Mouse (Mus musculus) liver, postnatal 0 days (tissue): ENCODE measurements around the gene Pde6c. TPM values are rescaled to one million over a fixed set of nuclear protein-coding genes. Genes with fewer than 3 reads are reported as not detected.

Experiments used
- ATAC-seq: fragments of 200-750 bp; cut with Nextera tagmentation; 2 replicates; pipeline ENCODE4 v1.8.0; 2017; ENCODE audit warnings: mild to moderate bottlenecking, moderate library complexity
- DNase-seq: peaks from one replicate; pipeline ENCODE4 v3.0.0-alpha.2; 2016
- H3K27ac ChIP-seq: fragments of 300-500 bp; sonication (generic); 2 replicates; pipeline ENCODE4 v1.5.1; 2014; ENCODE audit warnings: antibody characterized with exemption, moderate library complexity, mild to moderate bottlenecking, low read depth
- H3K27me3 ChIP-seq: fragments of 300-500 bp; sonication (generic); 2 replicates; pipeline ENCODE4 v1.6.1; 2014; ENCODE audit warnings: low read length, control low read depth, mixed read lengths; ENCODE audit not compliant: insufficient read depth
- H3K36me3 ChIP-seq: fragments of 300-500 bp; sonication (generic); replicated peaks from 2 replicates; pipeline ENCODE4 v1.6.1; 2014; ENCODE audit warnings: mild to moderate bottlenecking, control low read depth, low read length, moderate library complexity, mixed read lengths; ENCODE audit not compliant: insufficient read depth
- H3K4me1 ChIP-seq: fragments of 300-500 bp; sonication (generic); 2 replicates; pipeline ENCODE4 v1.6.1; 2014; ENCODE audit warnings: antibody characterized with exemption, mild to moderate bottlenecking, control low read depth; ENCODE audit not compliant: insufficient read depth
- H3K4me2 ChIP-seq: fragments of 300-500 bp; sonication (generic); 2 replicates; pipeline ENCODE4 v1.6.1; 2014; ENCODE audit warnings: low read depth, mild to moderate bottlenecking, low read length, moderate library complexity, mixed read lengths
- H3K4me3 ChIP-seq: fragments of 300-500 bp; sonication (generic); 2 replicates; pipeline ENCODE4 v1.5.1; 2014; ENCODE audit warnings: low read depth, low read length
- H3K9ac ChIP-seq: fragments of 300-500 bp; sonication (generic); replicated peaks from 2 replicates; pipeline ENCODE4 v1.6.1; 2014; ENCODE audit warnings: mild to moderate bottlenecking, moderate library complexity
- H3K9me3 ChIP-seq: fragments of 300-500 bp; sonication (generic); 2 replicates; pipeline ENCODE4 v1.6.1; 2016; ENCODE audit warnings: mild to moderate bottlenecking, control low read depth, low read length, mixed read lengths
- CTCF ChIP-seq: sonication (generic); IDR thresholded peaks from 2 replicates; pipeline ENCODE4 v1.5.1; 2016; ENCODE audit warnings: antibody characterized with exemption, low read depth
- EP300 ChIP-seq: IDR thresholded peaks from 2 replicates; pipeline ENCODE4 v1.6.1; 2016; ENCODE audit warnings: antibody characterized with exemption, low read depth, mild to moderate bottlenecking
- WGBS: fragments of 180-500 bp; shearing (Covaris S2); extraction: QIAGEN DNeasy Blood & Tissue Kit; methylation state at CpG from one replicate; pipeline ENCODE4 v1.1.7; 2014; ENCODE audit not compliant: insufficient replicate concordance; 5-methylcytosine and 5-hydroxymethylcytosine counted together
- polyA plus RNA-seq: library from polyadenylated mRNA; unstranded; fragments of >200 nt; fragmentation: Nextera tagmentation; extraction: Ambion mirVana; gene quantifications from 2 replicates; pipeline ENCODE4 v1.2.1, GENCODE M21; 2015

The Pde6c gene
- polyA plus RNA-seq, 1 experiment from 2014 or later, result 24.7 TPM

GRCm38 (mm10) chr19:38232087-38232486, 99.5 kb downstream of the Pde6c start:
- Histone ChIP-seq H3K27me3 (no peaks in the 10 kb centered on the region), H3K9me3 (no peaks in the 10 kb centered on the region), H3K4me2 (no peak overlapping the region), H3K27ac (no peak overlapping the region), H3K4me1 (no peaks in the 10 kb centered on the region), H3K36me3 (no peaks in the 10 kb centered on the region), H3K4me3 (no peak overlapping the region), H3K9ac (no peak overlapping the region)
- 55% methylated on average over 8 of the region's 8 CpGs for WGBS
- DNase-seq (no peak), ATAC-seq (no peak)
- TF ChIP-seq EP300, result no peak
- no peak for TF ChIP-seq CTCF

GRCm38 (mm10) chr19:38232516-38232915, 99.9 kb downstream of the Pde6c start:
- ATAC-seq (no peak), DNase-seq (no peak)
- no peak overlapping the region for H3K27ac ChIP-seq
- no peak overlapping the region for H3K4me3 ChIP-seq
- no peak overlapping the region for H3K9ac ChIP-seq
- 39% methylated on average over 4 of the region's 4 CpGs for WGBS
- TF ChIP-seq EP300, result no peak
- TF ChIP-seq CTCF, result no peak
- H3K4me2 ChIP-seq, result no peak overlapping the region
- H3K27me3 ChIP-seq, result no peaks in the 10 kb centered on the region
- no peaks in the 10 kb centered on the region for H3K36me3 ChIP-seq
- no peaks in the 10 kb centered on the region for H3K4me1 ChIP-seq
- no peaks in the 10 kb centered on the region for H3K9me3 ChIP-seq

Other genes starting within 250 kb of the Pde6c start
- 1.6 and 1.7 TPM in 2 replicates for gene Myof, start 89.2 kb upstream of the Pde6c start, polyA plus RNA-seq
- gene Cep55, start 77.8 kb upstream of the Pde6c start, polyA plus RNA-seq, result 3.0 and 3.3 TPM in 2 replicates
- gene Ffar4, start 35.7 kb upstream of the Pde6c start, polyA plus RNA-seq, result 4.3 and 8.8 TPM in 2 replicates
- gene Rbp4, start 7.5 kb upstream of the Pde6c start, polyA plus RNA-seq, result 7,568 and 8,084 TPM in 2 replicates
- 16.6 and 18.6 TPM in 2 replicates for gene Fra10ac1, start 91.4 kb downstream of the Pde6c start, polyA plus RNA-seq
- gene Lgi1, start 131.8 kb downstream of the Pde6c start, polyA plus RNA-seq, result 0.12 TPM in 1 of 2 replicates, not detected in the other